Mouse (Mus musculus) 416B (cell line): ENCODE measurements around the gene Derl2.

Experiments
- DNase-seq: peaks from one replicate; pipeline ENCODE4 v3.0.0; 2011; ENCODE audit warnings: low read depth

Gene Derl2

DNA sequence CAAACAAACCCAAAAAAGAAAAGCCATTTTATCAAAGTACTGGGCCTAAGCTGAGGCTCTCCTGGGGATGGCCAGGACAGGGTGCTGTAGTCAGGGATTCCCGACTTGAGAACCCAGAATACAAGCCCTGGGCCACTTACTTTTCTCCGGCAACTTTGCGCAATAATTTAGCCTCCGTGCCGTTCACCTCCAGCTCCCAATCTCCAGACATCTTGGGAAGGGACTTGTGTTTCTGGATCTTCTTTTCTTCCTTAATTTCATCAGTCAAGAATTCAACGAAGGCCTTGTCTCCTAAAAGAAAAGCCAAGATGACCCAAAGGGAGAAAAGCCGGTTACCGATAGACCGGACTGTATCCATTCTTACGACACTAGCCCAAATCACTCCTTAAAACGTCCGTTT is 37.6 kb downstream of the Derl2 start:
- peak; percentile 42 for DNase-seq

GRCm38 (mm10) chr11:70980751-70981510 is 38.7 kb downstream of the Derl2 start:
- DNase-seq = no peak

- no peak for DNase-seq
Observed at GRCm38 (mm10) chr11:70980232-70980631, 39.4 kb downstream of the Derl2 start.

GRCm38 (mm10) chr11:70977293-70977692 is 42.3 kb downstream of the Derl2 start:
- DNase-seq = no peak

GRCm38 (mm10) chr11:70975193-70975592 is 44.4 kb downstream of the Derl2 start:
- no peak for DNase-seq

GRCm38 (mm10) chr11:70973947-70974346 is 45.7 kb downstream of the Derl2 start:
- DNase-seq = peak; percentile 64

DNA sequence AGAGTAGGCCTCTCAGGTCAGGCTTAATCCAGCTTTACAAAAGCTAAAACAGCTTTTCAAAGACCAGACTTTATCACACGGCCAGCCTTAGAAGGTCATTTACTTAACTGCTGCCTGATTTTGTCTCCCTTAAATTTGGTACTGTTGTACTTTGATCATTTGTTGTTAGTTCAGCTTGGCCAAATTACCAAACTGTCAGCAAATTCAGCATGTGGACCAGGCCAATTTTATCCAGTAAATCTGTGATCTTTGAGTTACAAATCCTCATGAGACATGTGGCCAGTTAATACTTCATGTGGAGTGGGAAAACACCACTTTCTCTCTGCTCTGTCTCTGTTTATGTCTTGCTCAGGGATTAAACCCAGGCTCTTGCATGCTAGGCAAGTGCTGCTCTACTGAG is 47.1 kb downstream of the Derl2 start:
- DNase-seq = no peak

DNA sequence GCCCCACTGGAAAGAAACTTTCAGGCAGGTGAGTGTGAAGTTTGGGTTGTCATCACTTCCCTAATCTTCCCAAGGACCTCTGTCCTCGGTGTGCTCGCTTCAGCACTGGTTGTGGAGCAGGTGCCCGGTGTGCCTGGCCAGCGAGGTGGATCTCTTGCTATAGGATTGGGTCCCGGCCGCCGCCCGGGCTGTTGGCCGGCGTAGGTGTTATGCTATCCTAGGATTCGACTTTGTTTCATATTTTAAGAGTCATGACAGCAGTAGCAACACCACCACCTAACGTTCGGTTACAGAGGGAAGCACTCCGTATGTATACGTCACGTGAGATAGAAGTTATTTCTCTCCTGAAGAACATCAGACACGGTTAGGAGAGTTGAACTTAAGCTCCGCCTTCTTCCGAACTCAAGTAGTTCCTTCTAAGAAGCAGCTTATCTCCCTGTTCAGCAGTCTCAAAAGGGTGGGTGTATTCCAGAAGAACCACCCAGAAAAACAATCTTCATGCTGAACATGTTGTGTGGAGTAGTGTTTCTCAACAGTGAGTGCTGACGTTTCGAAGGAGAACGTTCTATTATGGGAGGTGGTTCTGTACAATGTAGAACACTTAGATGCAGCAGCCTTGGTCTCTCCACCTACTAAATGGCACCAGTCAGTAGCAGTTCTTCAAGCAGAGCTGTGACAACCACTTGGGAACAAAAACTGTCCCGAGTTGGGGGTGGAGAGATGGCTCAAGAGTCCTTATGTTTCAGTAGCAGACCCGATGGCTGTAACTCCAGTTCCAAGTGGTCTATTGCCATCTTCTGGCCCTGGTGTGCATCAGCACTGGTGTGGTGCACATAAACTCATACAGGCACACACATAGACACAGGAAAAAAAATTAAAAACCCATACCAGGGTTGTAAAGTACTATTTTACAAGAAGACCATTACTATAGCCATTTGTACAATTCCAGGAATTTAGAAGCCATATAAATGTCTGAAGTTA is 48.8 kb downstream of the Derl2 start:
- peak; percentile 80 for DNase-seq

- DNase-seq = peak; percentile 98
Observed at GRCm38 (mm10) chr11:70969821-70970559, 49.7 kb downstream of the Derl2 start, which contains the start of the genes Nup88 and Rpain. TSS of gene Nup88 (minus strand) at chr11:70969973. TSS of gene Rpain (plus strand) at chr11:70970213.

GRCm38 (mm10) chr11:70969271-70969794 is 50.3 kb downstream of the Derl2 start:
- no peak for DNase-seq

DNA sequence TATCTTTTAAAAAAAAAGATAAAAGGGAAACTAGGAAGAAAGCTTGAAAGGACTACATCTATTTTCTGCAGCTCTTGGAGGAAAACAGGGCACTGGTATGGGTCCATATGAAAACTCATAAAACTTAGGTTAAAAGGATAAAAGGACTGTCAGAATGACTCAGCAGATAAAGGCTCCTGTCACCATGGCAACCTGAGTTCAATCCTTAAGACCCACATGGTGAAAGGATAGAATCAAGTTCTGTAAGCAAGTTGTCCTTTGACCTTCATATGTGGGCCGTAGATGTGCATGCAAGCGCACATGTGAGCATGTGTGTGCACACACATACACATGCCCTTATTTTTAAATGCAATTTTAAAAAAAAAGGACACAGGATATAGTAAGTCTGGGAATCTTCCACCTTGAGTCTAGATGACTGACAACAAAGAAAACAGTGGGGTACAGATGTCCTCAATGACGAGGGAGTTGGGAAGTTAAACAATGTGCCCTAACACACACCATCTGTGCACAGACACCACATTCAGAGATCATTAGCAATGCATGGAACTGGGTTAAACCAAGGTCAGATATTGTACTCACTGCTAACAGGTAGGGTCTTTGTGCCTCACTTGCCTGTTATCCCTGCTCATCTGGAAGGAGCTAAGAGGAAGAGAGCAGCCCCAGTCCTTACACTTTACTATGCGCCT is 55.3 kb downstream of the Derl2 start:
- peak; percentile 27 for DNase-seq

- no peak for DNase-seq
Observed at GRCm38 (mm10) chr11:70960786-70961554, 58.7 kb downstream of the Derl2 start.
